Mouse (Mus musculus): Measurements from ENCODE around the gene Krt33b.

The Krt33b gene

GRCm38 (mm10) chr11:100029768-100030167 lies at the start of gene Krt33b:
Gene Krt33b, minus strand, starts transcription at chr11:100029868.
- ChIA-PET POLR2A (no interaction called here), CTCF (interaction anchor here in 1 of 4 experiments (1.5 kb wide), 1 partner anchor 139 kb away, joined by 3 read pairs; no protein-coding TSS in a partner anchor)

GRCm38 (mm10) chr11:100073873-100074272 lies 44.2 kb upstream of the Krt33b start:
- POLR2A ChIA-PET, result no interaction called here
- CTCF ChIA-PET, result no interaction called here

- ChIA-PET POLR2A (interaction anchor here in 1 of 4 experiments (0.5 kb wide), 1 partner anchor 80 kb away, joined by 5 read pairs; no protein-coding TSS in a partner anchor), CTCF (interaction anchor here in 1 of 4 experiments (0.6 to 1.1 kb wide), 2 partner anchors 60 to 101 kb away, joined by 4 read pairs; no protein-coding TSS in a partner anchor)
Measured at GRCm38 (mm10) chr11:100067293-100068036, 37.8 kb upstream of the Krt33b start.

- CTCF ChIA-PET, result no interaction called here
- POLR2A ChIA-PET, result no interaction called here
Measured at GRCm38 (mm10) chr11:100066236-100067010, 36.8 kb upstream of the Krt33b start.

- ChIA-PET CTCF (interaction anchor here (0.5 to 2.3 kb wide), 27 partner anchors 11 to 241 kb away, joined by 3 to 28 read pairs (median 3); partner anchors contain the start of gene Krt9 (in 1 of the 4)), POLR2A (interaction anchor here in 1 of 4 experiments (0.8 to 0.9 kb wide), 2 partner anchors 228 to 939 kb away, joined by 3 to 4 read pairs; no protein-coding TSS in a partner anchor)
Measured at GRCm38 (mm10) chr11:100058875-100059274, 29.2 kb upstream of the Krt33b start.

GRCm38 (mm10) chr11:100055686-100056655 lies 26.3 kb upstream of the Krt33b start:
- POLR2A ChIA-PET, result interaction anchor here in 1 of 4 experiments (1.3 kb wide), 1 partner anchor 57 kb away, joined by 3 read pairs; no protein-coding TSS in a partner anchor

GRCm38 (mm10) chr11:100050451-100050850 lies 20.8 kb upstream of the Krt33b start, which contains the start of gene Krt31:
Gene Krt31, minus strand, starts transcription at chr11:100050551.
- POLR2A ChIA-PET, result no interaction called here
- CTCF ChIA-PET, result no interaction called here

More at GRCm38 (mm10) chr11:100055686-100056655, 26.3 kb upstream of the Krt33b start:
- CTCF ChIA-PET, result no interaction called here

GRCm38 (mm10) chr11:100047193-100047592 lies 17.5 kb upstream of the Krt33b start:
- ChIA-PET POLR2A (no interaction called here), CTCF (interaction anchor here in 2 of 4 experiments (0.9 to 1.2 kb wide), 1 partner anchor 12 kb away, joined by 3 read pairs; no protein-coding TSS in a partner anchor)

- CTCF ChIA-PET, result no interaction called here
- POLR2A ChIA-PET, result no interaction called here
Measured at GRCm38 (mm10) chr11:100046303-100046866, 16.7 kb upstream of the Krt33b start.

GRCm38 (mm10) chr11:100041454-100041853 lies 11.8 kb upstream of the Krt33b start, which contains the start of gene Krt34:
Gene Krt34, minus strand, starts transcription at chr11:100041554.
- POLR2A ChIA-PET, result no interaction called here

GRCm38 (mm10) chr11:100021438-100021837 lies 8.2 kb downstream of the Krt33b start:
- POLR2A ChIA-PET, result interaction anchor here in 1 of 4 experiments (0.6 kb wide), 1 partner anchor 558 kb away, joined by 4 read pairs; no protein-coding TSS in a partner anchor
- CTCF ChIA-PET, result interaction anchor here in 1 of 4 experiments (0.6 kb wide), 1 partner anchor 711 kb away, joined by 3 read pairs; no protein-coding TSS in a partner anchor

More at GRCm38 (mm10) chr11:100041454-100041853, 11.8 kb upstream of the Krt33b start, which contains the start of gene Krt34:
- CTCF ChIA-PET, result no interaction called here

- POLR2A ChIA-PET, result no interaction called here
- CTCF ChIA-PET, result interaction anchor here in 1 of 4 experiments (1.0 kb wide), 1 partner anchor 12 kb away, joined by 4 read pairs; no protein-coding TSS in a partner anchor
Measured at GRCm38 (mm10) chr11:100019466-100019865, 10.2 kb downstream of the Krt33b start.

GRCm38 (mm10) chr11:100016112-100016511 lies 13.6 kb downstream of the Krt33b start, which contains the start of gene Krt33a:
Gene Krt33a, minus strand, starts transcription at chr11:100016212.
- POLR2A ChIA-PET, result no interaction called here
- CTCF ChIA-PET, result interaction anchor here in 1 of 4 experiments (0.9 kb wide), 1 partner anchor 9 kb away, joined by 3 read pairs; no protein-coding TSS in a partner anchor

GRCm38 (mm10) chr11:100013691-100014171 lies 15.9 kb downstream of the Krt33b start:
- POLR2A ChIA-PET, result interaction anchor here in 1 of 4 experiments (0.6 kb wide), 1 partner anchor 616 kb away, joined by 3 read pairs; no protein-coding TSS in a partner anchor
- CTCF ChIA-PET, result no interaction called here

GRCm38 (mm10) chr11:100010682-100011081 lies 19.0 kb downstream of the Krt33b start:
- ChIA-PET POLR2A (no interaction called here), CTCF (no interaction called here)

GRCm38 (mm10) chr11:100008336-100008735 lies 21.3 kb downstream of the Krt33b start:
- CTCF ChIA-PET, result no interaction called here
- POLR2A ChIA-PET, result no interaction called here

GRCm38 (mm10) chr11:100006624-100007023 lies 23.0 kb downstream of the Krt33b start:
- CTCF ChIA-PET, result interaction anchor here in 3 of 4 experiments (0.6 to 2.8 kb wide), 6 partner anchors 9 to 606 kb away, joined by 3 to 7 read pairs (median 4); partner anchors contain the start of gene Krt33a (in 1 of the 3)
- POLR2A ChIA-PET, result no interaction called here

- ChIA-PET CTCF (interaction anchor here in 3 of 4 experiments (0.7 to 2.8 kb wide), 4 partner anchors 276 to 695 kb away, joined by 3 to 7 read pairs (median 4); no protein-coding TSS in a partner anchor), POLR2A (no interaction called here)
Measured at GRCm38 (mm10) chr11:100005905-100006304, 23.8 kb downstream of the Krt33b start.
